ENCODE assay signal across 8 mouse cellular contexts in genomic region chr9:103365290-103366247, GRCm38 (mm10). TPM values are rescaled to one million over a fixed set of nuclear protein-coding genes. Genes with fewer than 3 reads are reported as not detected.
DNase-seq lines count a peak whose midpoint lies in the region; ATAC-seq and TF ChIP-seq lines count a peak whose summit lies in the region.

Gene Cdv3, minus strand, starts transcription at chr9:103365840.

- TF ChIP-seq CTCF in Patski (IDR thresholded peaks at IDR 0.05): no peak

- peak within 1 kb of the TSS; percentile 94 for H3K9ac ChIP-seq in hindbrain, embryonic 13.5 days

- H3K4me1 ChIP-seq in hindbrain, embryonic 13.5 days (replicated peaks): peaks cover 29% of the 10 kb centered on the region

- POLR2A ChIA-PET in Patski (lab: Charles Lee): interaction anchor here (0.7 to 1.2 kb wide), 2 partner anchors 66 to 158 kb away, joined by 3 to 4 read pairs; no protein-coding TSS in a partner anchor

- H3K9me3 ChIP-seq in hindbrain, embryonic 13.5 days: no peaks in the 10 kb centered on the region

- H3K27me3 ChIP-seq in Patski: no peaks in the 10 kb centered on the region
- no peaks in the 10 kb centered on the region for H3K27me3 ChIP-seq in hindbrain, embryonic 13.5 days

- H3K27ac ChIP-seq in hindbrain, embryonic 13.5 days: peak within 1 kb of the TSS; percentile 97

- CTCF ChIA-PET in Patski (lab: Charles Lee): no interaction called here

- 2% methylated on average over 81 of the region's 95 CpGs for WGBS in hindbrain, embryonic 13.5 days

- peak within 1 kb of the TSS; percentile 92 for H3K4me3 ChIP-seq in hindbrain, embryonic 13.5 days

- in situ Hi-C loops in Patski (cut with MboI; ENCODE audit: low pct_unique_long_range_greater_than_20kb): loop anchor here (25.0 kb wide), 1 partner anchor 647 kb away; the partner anchor contains the start of gene Nphp3

- DNase-seq in Patski (ENCODE audit: low read depth, low spot score): peak; percentile 98
- peak; percentile 99 for DNase-seq in cerebellum, postnatal 14 days
- peak; percentile 99 to 100 for DNase-seq in frontal cortex, postnatal 14 days (ENCODE audit: low spot score in 2 of 2)
- peak; percentile 90 for DNase-seq in layer of hippocampus, postnatal 25 days (ENCODE audit: extremely low spot score in 1 of 2, low spot score in 1 of 2)
- DNase-seq in lung, postnatal 25 days (ENCODE audit: low spot score): peak; percentile 100
- peak; percentile 99 for DNase-seq in retina, embryonic 14.5 days (ENCODE audit: low spot score)
- peak; percentile 98 for DNase-seq in thymus, postnatal 4 days

- no peaks in the 10 kb centered on the region for H3K36me3 ChIP-seq in hindbrain, embryonic 13.5 days

- peak within 1 kb of the TSS; percentile 91 for H3K4me2 ChIP-seq in hindbrain, embryonic 13.5 days

- ATAC-seq in Patski: peak; percentile 97
- peak; percentile 98 for ATAC-seq in hindbrain, embryonic 13.5 days (ENCODE audit: low FRiP score)

RNA-seq across cellular contexts. Expression of gene Cdv3, which starts in this region (rescaled TPM):
- polyA plus RNA-seq in Patski (2021): 102 TPM
- 80.9 and 84.4 TPM in 2 replicates for polyA plus RNA-seq in hindbrain, embryonic 13.5 days (2015; fragmentation: Nextera tagmentation; extraction: Ambion mirVana)
- total RNA-seq in layer of hippocampus, postnatal 25 days (2021): 10 to 100 TPM; 65.9 to 70.4 TPM

Comparison
In these comparisons a context has a peak if more than half of its experiments do, and no peak if none do; other contexts are left out.
1. Peak in every context shown above with its lines: DNase-seq, ATAC-seq, H3K4me3 ChIP-seq and H3K27ac ChIP-seq.